Mouse (Mus musculus) macrophage (primary cell): ENCODE results near the gene Pxmp4. TPM values are rescaled to one million over a fixed set of nuclear protein-coding genes. Genes with fewer than 3 reads are reported as not detected.

Source experiments
- H3K27ac ChIP-seq: fragments of 350-480 bp; formaldehyde crosslinking; 2 replicates; pipeline ENCODE4 v1.9.0; 2021
- H3K36me3 ChIP-seq: fragments of 350-480 bp; formaldehyde crosslinking; 2 replicates; pipeline ENCODE4 v1.9.0; 2021; ENCODE audit errors: inconsistent target
- H3K4me3 ChIP-seq: fragments of 350-480 bp; formaldehyde crosslinking; 2 replicates; pipeline ENCODE4 v1.9.0; 2021; ENCODE audit errors: inconsistent target
- H3K79me2 ChIP-seq: fragments of 350-480 bp; formaldehyde crosslinking; 2 replicates; pipeline ENCODE4 v1.9.0; 2021; ENCODE audit errors: inconsistent target
- WGBS: methylation state at CpG from one replicate; pipeline ENCODE4 v1.1.7; 2026; ENCODE audit warnings: inconsistent platforms; ENCODE audit not compliant: missing documents; 5-methylcytosine and 5-hydroxymethylcytosine counted together
- polyA plus RNA-seq: library from polyadenylated mRNA; stranded (reverse); fragments of 250-400 nt; gene quantifications from 3 replicates; pipeline ENCODE4 v1.2.4, GENCODE M21; 2018; ENCODE audit warnings: inconsistent platforms
- total RNA-seq, 78 experiments: library from RNA; depleted of rRNA; stranded (reverse); fragments of 250-400 nt; gene quantifications; 1 replicate in 9 of 78; 2 replicates in 24 of 78; 3 replicates in 43 of 78; 4 replicates in 2 of 78; pipeline ENCODE4 v1.2.4; 2018; ENCODE audit warnings: inconsistent platforms in 56 of 78

Gene Pxmp4
- total RNA-seq (2018; cell fraction: chromatin; rRNA removed): 10 to 100 TPM in 2 of 26 experiments, 1 to 10 TPM in 18, under 1 TPM in 4, not detected in 2; 0.25 to 13.3 (median 2.5) TPM
- 10 to 100 TPM in 11 of 26 experiments, 1 to 10 TPM in 15; 5.3 to 15.6 (median 9.6) TPM for total RNA-seq (2018; cell fraction: cytosol; rRNA removed)
- total RNA-seq (2018; cell fraction: nucleus; rRNA removed): 10 to 100 TPM in 1 of 26 experiments, 1 to 10 TPM in 24, under 1 TPM in 1; 0.79 to 10.3 (median 3.3) TPM
- 9.5 to 12.3 TPM (median 11.9 TPM) in 3 replicates for polyA plus RNA-seq

GRCm38 (mm10) chr2:154603638-154604153 is at the start of gene Pxmp4:
Pxmp4 (minus strand) TSS chr2:154603708.
- Histone ChIP-seq H3K4me3 (peak within 1 kb of the TSS; percentile 58), H3K79me2 (no peaks in the 10 kb centered on the region), H3K27ac (peak within 1 kb of the TSS; percentile 36), H3K36me3 (no peaks in the 10 kb centered on the region)
- 0% methylated on average over 13 of the region's 13 CpGs for WGBS

GRCm38 (mm10) chr2:154651363-154651762 is 47.9 kb upstream of the Pxmp4 start, which contains the start of gene Chmp4b:
Chmp4b (plus strand) TSS chr2:154651705.
- 89% methylated on average over 8 of the region's 8 CpGs for WGBS
- Histone ChIP-seq H3K79me2 (no peaks in the 10 kb centered on the region), H3K27ac (no peak within 1 kb of the TSS), H3K36me3 (no peaks in the 10 kb centered on the region), H3K4me3 (no peak within 1 kb of the TSS)

GRCm38 (mm10) chr2:154650404-154650803 is 46.9 kb upstream of the Pxmp4 start:
- Histone ChIP-seq H3K27ac (no peak overlapping the region), H3K79me2 (no peaks in the 10 kb centered on the region), H3K36me3 (no peaks in the 10 kb centered on the region), H3K4me3 (no peak overlapping the region)
- WGBS: 89% methylated on average over 3 of the region's 3 CpGs

GRCm38 (mm10) chr2:154648086-154648485 is 44.6 kb upstream of the Pxmp4 start:
- H3K4me3 ChIP-seq: no peak overlapping the region
- no peaks in the 10 kb centered on the region for H3K79me2 ChIP-seq
- H3K36me3 ChIP-seq: no peaks in the 10 kb centered on the region
- 36% methylated on average over 3 of the region's 3 CpGs for WGBS
- H3K27ac ChIP-seq: no peak overlapping the region

GRCm38 (mm10) chr2:154646634-154647033 is 43.1 kb upstream of the Pxmp4 start:
- Histone ChIP-seq H3K27ac (no peak overlapping the region), H3K79me2 (no peaks in the 10 kb centered on the region), H3K36me3 (no peaks in the 10 kb centered on the region), H3K4me3 (no peak overlapping the region)
- 81% methylated on average over 5 of the region's 5 CpGs for WGBS

- H3K4me3 ChIP-seq: no peak overlapping the region
- no peaks in the 10 kb centered on the region for H3K79me2 ChIP-seq
- 94% methylated on average over 6 of the region's 6 CpGs for WGBS
- H3K27ac ChIP-seq: no peak overlapping the region
- peaks cover 8% of the 10 kb centered on the region for H3K36me3 ChIP-seq
These were observed 39.3 kb upstream of the Pxmp4 start for GRCm38 (mm10) chr2:154642712-154643385.

GRCm38 (mm10) chr2:154642005-154642459 is 38.5 kb upstream of the Pxmp4 start:
- 97% methylated on average over 9 of the region's 9 CpGs for WGBS
- no peaks in the 10 kb centered on the region for H3K79me2 ChIP-seq
- H3K4me3 ChIP-seq: no peak overlapping the region
- H3K36me3 ChIP-seq: peaks cover 10% of the 10 kb centered on the region
- no peak overlapping the region for H3K27ac ChIP-seq

GRCm38 (mm10) chr2:154641176-154641575 is 37.7 kb upstream of the Pxmp4 start:
- 93% methylated on average over 8 of the region's 8 CpGs for WGBS
- peaks cover 10% of the 10 kb centered on the region for H3K36me3 ChIP-seq
- H3K79me2 ChIP-seq: no peaks in the 10 kb centered on the region
- H3K27ac ChIP-seq: no peak overlapping the region
- H3K4me3 ChIP-seq: no peak overlapping the region

- Histone ChIP-seq H3K79me2 (no peaks in the 10 kb centered on the region), H3K36me3 (peaks cover 10% of the 10 kb centered on the region), H3K4me3 (no peak overlapping the region), H3K27ac (no peak overlapping the region)
- 99% methylated on average over 4 of the region's 4 CpGs for WGBS
These were observed 35.6 kb upstream of the Pxmp4 start for GRCm38 (mm10) chr2:154639115-154639514.

GRCm38 (mm10) chr2:154638521-154638920 is 35.0 kb upstream of the Pxmp4 start:
- no peak overlapping the region for H3K4me3 ChIP-seq
- H3K36me3 ChIP-seq: peaks cover 10% of the 10 kb centered on the region
- no peak overlapping the region for H3K27ac ChIP-seq
- no peaks in the 10 kb centered on the region for H3K79me2 ChIP-seq
- WGBS: 95% methylated on average over 2 of the region's 3 CpGs

GRCm38 (mm10) chr2:154635826-154636225 is 32.3 kb upstream of the Pxmp4 start:
- Histone ChIP-seq H3K79me2 (no peaks in the 10 kb centered on the region), H3K36me3 (peaks cover 10% of the 10 kb centered on the region), H3K27ac (no peak overlapping the region), H3K4me3 (no peak overlapping the region)
- 100% methylated on average over 2 of the region's 2 CpGs for WGBS

GRCm38 (mm10) chr2:154633876-154634644 is 30.6 kb upstream of the Pxmp4 start:
- Histone ChIP-seq H3K79me2 (no peaks in the 10 kb centered on the region), H3K4me3 (no peak overlapping the region), H3K27ac (no peak overlapping the region), H3K36me3 (peaks cover 10% of the 10 kb centered on the region)
- 96% methylated on average over 9 of the region's 9 CpGs for WGBS

GRCm38 (mm10) chr2:154633039-154633742 is 29.7 kb upstream of the Pxmp4 start:
- Histone ChIP-seq H3K36me3 (peaks cover 6% of the 10 kb centered on the region), H3K79me2 (no peaks in the 10 kb centered on the region), H3K27ac (no peak overlapping the region), H3K4me3 (no peak overlapping the region)
- 100% methylated on average over 5 of the region's 5 CpGs for WGBS

GRCm38 (mm10) chr2:154632203-154632780 is 28.8 kb upstream of the Pxmp4 start:
- no peak overlapping the region for H3K27ac ChIP-seq
- 95% methylated on average over 15 of the region's 16 CpGs for WGBS
- no peak overlapping the region for H3K4me3 ChIP-seq
- H3K36me3 ChIP-seq: no peaks in the 10 kb centered on the region
- no peaks in the 10 kb centered on the region for H3K79me2 ChIP-seq
